Mouse (Mus musculus): ENCODE results near the gene Olfr70.

Olfr70 gene

DNA sequence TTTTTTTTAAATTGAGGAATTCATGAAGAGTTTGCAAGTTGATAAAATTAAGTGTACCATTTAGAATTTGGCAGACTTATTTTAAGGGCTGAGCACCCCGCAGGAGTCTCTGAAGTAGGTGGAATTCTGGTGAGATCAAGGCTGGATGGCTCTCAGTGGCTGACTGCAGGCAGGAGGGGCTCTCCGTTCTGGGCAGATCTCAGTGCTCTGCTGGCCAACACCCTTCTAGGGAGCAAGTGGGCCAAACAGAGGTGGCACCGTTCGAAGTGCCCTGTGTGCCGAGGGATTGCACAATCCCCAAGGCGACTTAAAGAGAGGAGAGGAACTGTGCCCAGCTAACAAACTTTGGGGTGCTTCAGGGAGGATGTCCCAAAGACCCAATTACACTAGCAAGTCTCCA is 9.3 kb upstream of the Olfr70 start, which contains the start of gene Olfr71:
TSS of gene Olfr71 (minus strand) at position 387 of the 400 bp plus-strand sequence.
- DNase-seq = no peak

DNA sequence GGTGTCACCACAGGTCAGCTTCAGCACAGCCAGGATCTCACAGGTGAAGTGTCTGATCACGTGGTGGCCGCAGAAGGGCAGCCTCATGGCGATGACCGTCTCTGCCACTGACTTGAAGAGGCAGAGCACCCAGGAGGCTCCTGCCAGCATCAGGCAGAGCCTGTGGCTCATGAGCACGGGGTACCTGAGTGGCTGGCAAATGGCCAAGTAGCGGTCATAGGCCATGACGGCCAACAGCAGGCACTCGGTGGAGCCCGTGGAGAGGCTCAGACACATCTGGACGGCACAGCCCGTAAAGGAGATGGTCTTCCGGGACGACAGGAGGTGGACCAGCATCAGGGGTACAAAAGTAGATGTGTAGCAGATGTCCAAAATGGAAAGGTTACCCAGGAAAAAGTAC is 5.4 kb upstream of the Olfr70 start:
- DNase-seq = no peak

DNA sequence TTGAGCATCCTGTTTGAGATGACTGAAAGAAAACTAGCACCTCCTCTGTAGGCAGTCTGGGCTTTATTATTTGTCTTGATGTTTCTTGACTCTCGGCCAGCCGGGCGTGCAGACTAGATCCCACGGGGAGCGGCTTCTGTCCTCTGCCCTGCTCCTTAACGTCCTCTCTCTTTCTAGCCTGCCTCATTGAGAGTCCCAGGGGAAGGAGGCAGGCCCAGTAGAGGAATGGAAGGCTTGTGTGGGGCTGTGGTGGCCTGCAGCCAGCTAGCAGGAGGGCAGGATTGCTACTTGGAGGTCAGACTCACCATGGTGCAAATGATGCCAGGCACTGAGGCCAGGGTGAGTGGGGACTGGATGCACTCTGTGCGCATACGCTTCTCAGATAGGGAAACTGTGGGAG is 3.2 kb upstream of the Olfr70 start:
- DNase-seq = no peak

DNA sequence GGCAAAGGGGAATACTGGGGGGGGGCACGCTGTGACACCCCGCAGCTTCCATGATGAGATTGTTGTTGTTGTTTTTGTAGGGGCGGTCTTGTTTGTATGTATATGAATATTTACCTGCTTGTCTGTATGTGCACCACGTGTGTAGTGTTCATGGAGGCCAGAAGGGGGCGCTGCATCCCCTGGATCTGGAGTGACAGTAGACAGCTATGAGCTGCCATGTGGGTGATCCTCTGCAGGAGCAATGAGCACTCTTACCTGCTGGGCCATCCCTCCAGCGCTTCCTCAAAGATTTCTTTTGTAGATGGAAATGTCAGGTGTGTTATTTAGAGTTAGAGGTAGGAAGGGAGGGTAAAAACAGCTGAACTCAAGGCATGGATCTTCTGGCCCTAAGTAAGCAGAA is 2.8 kb upstream of the Olfr70 start:
- no peak for DNase-seq

DNA sequence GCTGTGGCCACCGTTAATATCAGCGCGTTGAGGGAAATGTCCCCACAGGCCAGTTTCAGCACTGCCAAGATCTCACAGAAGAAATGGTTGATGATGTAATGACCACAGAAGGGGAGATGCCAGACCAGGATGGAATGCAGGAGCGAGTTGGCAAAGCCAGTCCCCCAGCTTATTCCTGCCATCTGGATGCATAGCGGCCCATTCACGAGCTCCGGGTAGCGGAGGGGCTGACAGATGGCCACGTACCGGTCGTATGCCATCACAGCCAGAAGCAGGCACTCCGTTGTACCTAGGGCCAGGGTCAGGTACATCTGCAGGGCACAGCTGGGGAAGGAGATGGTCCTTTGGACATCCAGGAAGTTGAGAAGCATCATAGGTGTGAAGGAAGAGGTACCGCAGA is 4.0 kb downstream of the Olfr70 start:
- no peak for DNase-seq

DNA sequence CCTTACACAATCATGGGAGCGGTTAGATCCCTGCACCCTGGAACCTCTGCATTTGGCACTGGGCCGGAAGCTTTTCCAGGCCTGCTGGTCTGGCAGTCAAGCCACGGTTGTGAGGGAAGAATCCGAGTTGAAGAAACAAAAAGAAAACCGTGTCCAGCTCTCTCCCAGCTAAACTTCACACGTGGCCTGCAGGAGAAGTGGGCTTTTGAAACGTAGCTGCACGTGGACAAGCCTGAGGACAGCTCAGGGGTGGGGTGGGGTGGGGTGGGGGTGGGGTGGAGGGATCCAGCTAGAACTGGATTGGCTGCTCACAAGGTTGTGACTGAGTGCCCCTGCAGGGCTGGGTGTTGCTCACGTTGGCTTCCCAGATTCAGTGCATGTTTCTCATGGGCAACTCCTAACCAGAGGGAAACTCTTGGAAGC is 5.3 kb downstream of the Olfr70 start:
- DNase-seq = no peak

DNA sequence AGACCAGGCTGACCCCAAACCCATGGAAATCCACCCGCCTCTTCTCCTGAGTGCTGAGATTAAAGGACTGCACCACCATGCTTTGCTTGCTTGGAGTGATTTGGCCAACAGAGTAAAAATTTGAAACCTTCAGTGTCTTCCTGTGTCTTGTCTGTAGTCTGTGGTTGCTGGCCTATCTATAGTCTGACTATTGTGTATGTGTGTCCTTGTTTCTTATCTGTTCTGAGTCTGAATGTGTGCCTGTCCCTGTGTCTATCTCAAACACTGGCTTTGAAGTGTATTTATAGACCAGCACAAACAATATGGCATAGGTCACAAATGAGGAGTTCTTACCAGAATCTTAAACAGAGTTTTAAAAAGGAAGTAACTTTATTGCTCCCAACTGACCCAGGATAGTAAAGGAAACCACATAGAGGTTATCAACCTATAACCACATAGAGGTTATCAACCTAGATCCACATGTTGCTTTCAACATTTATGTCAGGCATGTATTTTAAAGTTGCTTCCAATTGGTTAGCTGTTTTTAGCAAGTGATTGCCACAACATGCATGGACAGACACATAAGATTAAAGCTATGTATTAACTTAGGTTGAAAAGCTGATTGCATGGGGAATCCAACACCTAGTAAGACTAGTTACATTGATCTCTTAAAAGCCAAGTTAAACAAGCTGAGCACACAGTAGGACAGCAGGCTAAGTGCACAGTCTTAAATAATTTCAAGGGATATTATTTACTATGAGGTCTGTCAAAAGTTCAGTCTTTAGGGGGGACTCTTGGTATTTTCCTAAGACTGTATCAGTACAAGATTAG is 6.0 kb downstream of the Olfr70 start:
- DNase-seq = no peak

DNA sequence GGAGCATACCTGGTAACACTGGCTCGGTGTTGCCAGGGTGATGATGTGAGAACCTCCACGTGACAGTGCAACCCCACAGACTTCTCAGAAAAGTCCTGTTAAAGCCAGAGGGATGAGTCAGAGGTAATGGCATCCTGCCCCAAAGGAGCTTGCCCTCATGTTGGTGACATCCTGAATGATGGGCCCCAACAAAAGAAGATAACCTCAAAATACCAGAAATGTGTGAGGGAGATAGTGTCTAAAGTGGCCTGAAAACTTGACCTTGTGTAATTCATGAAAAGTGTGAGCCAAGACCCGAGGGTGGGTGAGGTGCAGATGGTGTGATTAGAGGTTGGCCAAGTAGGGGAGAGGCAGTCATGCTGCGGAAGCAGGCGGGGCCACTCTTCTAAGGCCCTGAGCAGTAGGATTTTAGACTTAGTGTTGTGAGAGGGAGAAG is 6.8 kb downstream of the Olfr70 start:
- no peak for DNase-seq

DNA sequence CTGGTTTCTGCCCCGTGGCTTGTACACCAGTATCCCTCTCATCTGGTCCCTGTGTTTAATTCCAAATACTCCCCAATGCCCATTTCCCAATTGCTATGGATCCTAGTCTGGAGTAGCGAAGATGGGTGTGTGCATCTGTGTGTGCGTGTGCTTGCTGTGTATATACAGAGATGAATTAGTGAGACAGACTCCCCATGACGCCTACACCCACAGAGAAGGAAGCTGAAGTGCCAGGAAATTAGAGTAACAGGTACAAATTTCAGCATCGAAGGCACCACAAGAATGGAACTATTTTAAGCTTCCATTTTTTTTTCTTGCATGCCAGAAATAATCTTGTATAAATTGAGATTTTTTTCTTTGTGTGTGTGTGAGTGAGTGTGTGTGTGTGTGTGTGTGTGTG is 9.6 kb downstream of the Olfr70 start:
- no peak for DNase-seq

DNA sequence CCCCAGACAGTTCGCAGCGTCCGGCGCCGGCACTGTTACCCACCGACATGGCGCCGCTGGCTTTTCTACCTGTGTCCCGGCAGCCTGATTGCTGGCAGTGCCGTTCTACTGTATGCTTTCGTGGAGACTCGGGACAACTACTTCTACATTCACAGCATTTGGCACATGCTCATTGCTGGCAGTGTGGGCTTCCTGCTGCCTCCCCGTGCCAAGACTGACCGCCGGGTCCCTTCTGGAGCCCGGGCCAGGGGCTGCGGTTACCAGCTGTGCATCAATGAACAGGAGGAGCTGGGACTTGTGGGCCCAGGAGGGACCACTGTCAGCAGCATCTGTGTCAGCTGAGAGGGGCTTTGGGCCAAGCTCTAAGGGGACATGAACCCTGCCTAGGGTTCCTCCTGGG is 10.6 kb downstream of the Olfr70 start:
- DNase-seq = no peak

DNA sequence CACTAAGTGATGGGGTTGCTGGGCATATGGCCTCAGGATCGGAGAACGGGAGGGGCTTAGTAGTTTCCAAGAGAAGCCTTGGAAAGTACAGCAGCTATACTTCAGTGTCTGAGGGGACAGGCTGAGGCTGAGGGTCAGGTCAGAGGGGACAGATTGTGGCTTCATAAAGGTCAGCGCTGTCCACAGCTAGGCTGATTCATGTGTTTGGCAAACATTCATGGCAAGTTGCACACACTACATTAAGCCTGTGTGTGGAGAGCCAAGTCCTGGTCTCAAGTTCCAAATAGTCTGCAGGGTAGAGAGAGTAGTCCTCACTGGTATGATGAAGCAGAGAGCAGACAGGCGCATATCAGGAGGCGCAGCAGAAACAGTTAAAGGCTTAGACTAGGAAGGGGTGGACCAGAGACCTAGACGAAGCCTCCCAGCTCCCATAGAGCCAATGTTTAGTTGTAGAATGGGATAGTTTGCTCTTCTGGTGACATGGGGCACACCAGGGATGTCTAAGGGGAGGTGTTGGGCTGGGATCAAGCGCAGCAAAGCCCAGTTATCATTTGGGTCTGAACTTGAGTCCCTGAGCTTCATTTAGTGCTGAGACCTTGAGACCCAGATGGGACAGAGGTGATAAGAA is 21.1 kb downstream of the Olfr70 start:
- no peak for DNase-seq

DNA sequence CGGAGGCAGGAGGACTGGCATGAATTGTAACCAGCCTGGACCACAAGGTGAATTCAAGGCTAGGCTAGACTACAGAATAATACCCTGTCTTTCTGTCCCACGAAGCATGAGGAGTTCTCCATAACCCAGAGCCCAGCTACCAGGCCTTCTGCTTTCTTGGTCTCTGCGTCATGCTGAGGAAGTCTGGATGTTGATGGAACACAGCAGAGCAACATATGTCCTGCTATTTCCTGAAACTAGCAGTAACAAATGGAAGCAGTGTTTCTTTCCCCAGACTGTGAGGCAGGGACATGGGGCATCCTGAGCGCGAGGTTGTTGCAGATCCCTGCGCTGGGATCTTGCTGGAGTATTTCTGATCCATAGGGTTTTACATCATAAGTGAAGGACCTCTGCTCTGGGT is 22.1 kb downstream of the Olfr70 start:
- no peak for DNase-seq

DNA sequence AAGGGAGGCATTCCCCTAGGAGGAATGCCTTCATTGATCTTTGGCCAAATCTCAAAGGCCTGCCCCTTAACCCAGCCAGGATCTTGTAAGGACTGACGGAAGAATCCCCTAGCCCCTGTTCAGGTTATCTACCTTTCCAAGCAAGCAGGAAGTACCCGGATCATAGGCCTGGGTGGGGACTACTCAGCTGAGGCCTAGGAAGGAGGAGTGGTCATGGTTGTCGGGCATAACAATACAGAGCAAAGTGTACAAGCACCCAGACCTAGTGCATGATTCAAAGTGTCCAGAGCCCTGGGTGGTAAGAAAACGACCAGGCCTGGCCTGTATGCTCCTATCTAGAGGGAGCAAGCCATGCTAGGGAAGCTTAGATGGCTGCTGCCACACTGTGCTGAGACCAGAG is 25.0 kb downstream of the Olfr70 start:
- no peak for DNase-seq

DNA sequence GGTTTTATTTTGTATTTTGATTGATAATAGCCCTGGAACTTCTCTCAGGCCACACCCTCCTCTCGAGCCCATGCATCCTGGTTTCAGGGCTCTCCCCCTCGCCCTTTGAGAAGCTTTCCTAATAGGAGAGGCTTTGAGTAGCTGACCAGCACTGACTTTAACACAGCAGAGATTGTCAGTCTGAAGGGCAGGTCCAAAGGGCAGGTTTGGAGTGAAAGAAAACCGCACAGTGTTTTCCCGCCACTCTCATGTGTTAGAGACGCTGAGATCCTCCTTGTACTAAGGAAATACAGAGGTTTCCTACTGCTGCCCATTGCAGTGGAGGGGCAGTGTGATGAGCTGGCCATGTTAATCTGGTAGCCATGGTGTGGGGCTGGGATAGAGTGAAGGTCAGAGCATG is 25.6 kb downstream of the Olfr70 start:
- DNase-seq = no peak

DNA sequence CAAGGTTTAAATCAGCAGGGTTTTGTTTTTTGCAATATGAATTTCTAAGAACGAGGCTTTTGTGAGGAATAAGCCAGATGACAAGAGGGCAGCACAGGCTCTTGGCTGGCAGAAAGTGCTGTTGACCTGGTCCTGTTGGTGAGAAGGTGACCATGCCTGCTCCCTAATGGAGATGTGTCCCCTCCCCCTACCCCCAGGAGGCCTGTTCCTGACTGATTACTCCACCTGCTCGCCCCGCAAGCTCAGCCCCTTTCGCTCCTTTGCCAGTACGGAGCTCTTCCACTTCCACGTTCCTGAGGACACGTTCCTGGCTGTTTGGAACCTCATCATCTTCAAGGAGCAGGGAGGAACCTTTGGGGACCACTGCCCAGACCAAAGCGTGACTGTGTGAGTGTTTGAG is 26.9 kb downstream of the Olfr70 start:
- no peak for DNase-seq

DNA sequence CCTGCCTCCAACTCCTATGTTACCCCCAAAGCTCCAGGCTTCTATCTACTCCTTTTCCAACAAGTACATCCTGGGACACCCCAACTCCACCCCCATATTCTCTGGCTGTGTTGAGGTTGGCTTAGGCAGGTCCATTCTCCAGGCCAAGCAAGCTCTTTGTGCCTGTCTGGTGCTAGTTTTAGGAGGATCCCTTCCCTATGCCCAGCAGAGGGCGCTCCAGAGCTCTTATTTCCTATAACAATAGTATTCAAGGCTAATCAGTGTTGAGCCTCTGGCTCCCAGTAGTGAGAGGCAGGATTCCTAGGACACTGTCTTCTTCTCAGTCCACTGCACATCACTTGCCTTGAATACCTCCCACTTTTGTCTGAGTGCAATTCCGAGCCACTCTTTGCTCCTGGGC is 28.5 kb downstream of the Olfr70 start:
- peak; percentile 76 for DNase-seq

DNA sequence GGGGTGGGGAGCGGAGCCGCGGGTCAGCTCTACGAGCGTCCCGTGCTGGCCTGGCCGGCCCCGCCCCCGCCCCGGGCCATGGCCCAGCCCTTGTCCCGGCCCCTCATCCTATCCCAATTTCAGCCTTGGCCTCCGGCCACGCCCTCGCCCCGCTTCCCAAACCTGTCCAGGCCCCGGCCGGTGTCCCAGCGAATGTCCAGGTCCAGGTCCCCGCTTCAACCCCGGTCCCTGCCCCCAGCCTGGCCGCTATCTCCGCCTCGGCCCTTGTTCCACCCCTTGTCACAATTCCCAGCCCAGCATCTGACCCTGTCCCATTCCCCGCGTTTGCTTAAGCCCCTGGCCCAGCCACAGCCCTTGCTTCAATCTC is 31.2 kb downstream of the Olfr70 start:
- no peak for DNase-seq

DNA sequence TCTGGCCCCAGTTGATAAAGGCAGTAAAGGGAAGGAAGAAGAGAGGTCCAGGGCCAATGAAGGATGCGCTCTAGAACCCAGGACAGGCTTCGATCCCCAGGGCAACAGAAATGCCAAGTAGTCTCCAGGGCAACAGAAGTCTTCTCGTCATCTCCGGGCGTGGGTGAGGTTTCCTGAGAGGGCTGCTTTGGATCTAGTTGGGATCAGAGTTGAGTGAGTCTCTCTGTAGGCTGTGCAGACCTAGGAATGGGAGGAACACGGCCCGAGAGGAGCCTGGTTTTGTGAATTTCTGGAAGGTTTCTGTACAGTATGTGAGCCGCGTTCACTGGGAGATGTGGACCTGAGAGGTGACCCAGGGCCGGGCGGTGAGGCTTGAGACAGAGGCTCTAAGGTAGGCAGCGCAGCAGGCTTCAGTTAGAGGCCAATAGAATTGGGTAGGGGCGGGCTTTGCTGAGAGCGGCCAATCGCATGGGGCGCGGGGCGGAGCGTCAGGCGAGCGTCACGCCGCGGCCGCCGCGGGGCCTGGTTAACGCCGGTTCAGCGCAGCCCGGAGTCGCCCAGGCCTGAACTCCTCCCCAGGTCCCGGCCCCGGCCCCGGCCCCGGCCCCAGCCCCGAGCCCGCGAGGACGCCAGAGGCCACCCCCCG is 31.7 kb downstream of the Olfr70 start, which contains the start of the genes Tmem8b and Fam221b:
TSS of gene Tmem8b (plus strand) at position 190 of the 646 bp plus-strand sequence.
TSS of gene Fam221b (minus strand) at position 364 of the 646 bp plus-strand sequence.
- peak; percentile 91 for DNase-seq

DNA sequence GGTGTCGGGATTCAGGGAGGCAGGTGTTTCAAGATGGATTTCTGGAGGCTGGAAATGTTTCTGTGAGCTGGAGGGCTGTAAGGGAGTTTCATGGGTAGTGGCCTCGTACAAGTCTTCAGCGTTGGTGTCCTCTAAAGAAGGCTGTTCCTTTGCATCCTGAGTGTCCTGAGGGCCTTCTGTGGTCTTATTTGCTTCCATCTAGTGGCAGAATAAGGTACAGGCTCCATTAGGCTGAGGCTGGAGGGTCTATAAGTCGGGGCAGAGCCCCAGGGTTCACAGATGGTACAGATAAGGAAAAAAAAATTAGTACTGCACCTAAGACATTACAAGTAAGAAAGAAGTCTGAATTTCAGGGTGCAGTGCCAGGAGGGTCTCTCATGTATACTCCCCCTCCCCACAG is 34.2 kb downstream of the Olfr70 start:
- no peak for DNase-seq

DNA sequence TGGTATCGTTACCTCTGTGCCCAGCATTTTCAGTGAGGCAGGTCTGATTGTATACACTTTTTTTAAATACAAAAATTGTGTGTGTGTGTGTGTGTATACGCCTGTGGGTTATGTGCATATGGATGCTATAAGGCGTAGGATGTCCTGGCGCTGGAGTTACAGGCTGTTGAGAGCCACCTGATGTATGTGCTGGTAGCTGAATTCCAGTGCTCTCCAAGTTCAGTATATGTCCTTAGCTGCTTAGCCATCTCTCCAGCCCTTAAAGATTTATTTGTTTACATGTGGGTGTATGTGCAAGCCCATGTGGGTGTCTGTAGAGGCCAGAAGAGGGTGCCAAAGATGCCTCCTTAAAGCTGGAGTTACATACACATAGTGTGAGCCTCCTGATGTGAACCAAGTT is 43.5 kb downstream of the Olfr70 start:
- peak; percentile 18 for DNase-seq

DNA sequence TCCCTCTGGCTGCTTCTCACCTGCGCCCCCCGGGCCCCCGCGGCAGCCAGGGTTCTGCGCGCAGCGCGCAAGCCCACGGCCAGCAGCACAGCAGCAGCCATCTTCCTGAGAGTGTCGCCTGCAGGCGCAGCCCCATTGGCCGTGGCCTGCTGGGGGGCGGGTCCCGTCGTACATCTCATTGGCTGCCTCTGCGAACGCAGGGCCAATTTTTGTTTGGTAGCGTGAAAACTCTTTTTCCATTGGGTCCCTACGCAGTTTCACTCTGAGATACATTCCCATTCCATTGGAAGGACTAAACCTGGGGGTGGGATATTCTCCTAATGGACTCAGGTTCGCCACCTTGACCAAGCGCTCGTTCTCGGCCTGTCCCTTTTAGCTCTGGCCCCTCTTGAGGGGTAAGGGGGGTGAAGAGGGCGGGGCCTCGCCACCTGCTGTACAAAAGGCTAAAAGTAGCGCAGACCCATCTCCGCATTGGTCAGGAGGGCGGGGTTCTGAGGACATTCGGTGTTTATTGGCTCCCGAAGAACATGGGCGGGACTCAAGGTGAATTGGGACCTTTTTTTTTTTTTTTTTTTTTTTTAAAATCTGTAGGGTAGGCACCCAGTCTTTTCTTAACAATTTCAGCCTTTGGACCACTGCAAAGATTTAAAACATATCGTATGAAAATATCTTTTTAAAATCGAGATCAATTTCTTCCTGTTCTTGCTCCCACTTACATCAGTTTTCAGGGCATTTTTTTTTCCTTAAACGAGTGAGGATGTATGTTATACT is 44.1 kb downstream of the Olfr70 start, which contains the start of gene Hint2:
TSS of gene Hint2 (minus strand) at position 128 of the 771 bp plus-strand sequence.
- DNase-seq = peak; percentile 94

DNA sequence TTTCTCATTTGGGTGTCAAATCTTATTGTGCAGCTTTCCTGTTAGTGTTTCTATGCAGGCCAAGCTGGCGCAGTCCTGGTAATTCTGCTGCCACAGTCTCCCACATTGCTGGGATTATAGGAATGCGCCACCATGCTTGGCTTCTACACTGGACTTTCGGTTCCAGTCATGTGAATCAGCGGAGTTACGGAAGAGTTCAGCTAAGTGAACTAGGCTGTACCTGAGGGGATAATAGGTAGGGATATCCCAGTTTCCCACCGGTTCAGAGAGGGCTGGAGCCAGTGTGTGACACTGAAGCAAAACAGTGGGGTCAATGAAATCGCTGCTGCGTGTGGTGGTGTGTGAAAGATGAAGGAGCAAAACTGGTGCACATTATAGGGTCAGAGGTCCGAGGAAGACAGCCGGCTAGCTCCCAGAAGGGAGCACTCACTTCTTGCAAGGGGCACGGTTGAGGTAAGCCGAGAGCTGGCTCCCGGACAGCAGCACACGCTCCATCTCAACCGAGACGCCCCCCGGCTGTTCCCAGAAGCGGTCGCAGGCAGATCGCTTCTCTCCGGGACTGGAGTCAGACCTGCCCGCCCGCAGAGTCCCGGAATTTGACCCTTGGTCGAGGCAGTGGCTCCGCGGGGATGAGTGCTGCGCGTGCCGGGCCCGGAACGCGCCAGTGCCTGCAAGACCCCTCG is 44.8 kb downstream of the Olfr70 start:
- peak; percentile 11 for DNase-seq
